Mouse (Mus musculus) hindbrain, embryonic 10.5 days (tissue): ENCODE results near the gene Bicc1. TPM values are rescaled to one million over a fixed set of nuclear protein-coding genes. Genes with fewer than 3 reads are reported as not detected.

Source experiments
- DNase-seq: peaks from one replicate; pipeline ENCODE4 v3.0.0-alpha.2; 2017; ENCODE audit warnings: low spot score
- H3K27ac ChIP-seq: fragments of 300-500 bp; sonication (generic); 2 replicates; pipeline ENCODE4 v1.5.1; 2016; ENCODE audit warnings: mild to moderate bottlenecking, moderate library complexity
- H3K27me3 ChIP-seq: fragments of 300-500 bp; sonication (generic); 2 replicates; pipeline ENCODE4 v1.6.1; 2016; ENCODE audit warnings: mild to moderate bottlenecking; ENCODE audit not compliant: poor library complexity, insufficient read depth, severe bottlenecking
- H3K36me3 ChIP-seq: fragments of 300-500 bp; sonication (generic); 2 replicates; pipeline ENCODE4 v1.6.1; 2016; ENCODE audit warnings: mild to moderate bottlenecking, moderate library complexity
- H3K4me1 ChIP-seq: fragments of 300-500 bp; sonication (generic); replicated peaks from 2 replicates; pipeline ENCODE4 v1.6.1; 2016; ENCODE audit warnings: mild to moderate bottlenecking
- H3K4me3 ChIP-seq: fragments of 300-500 bp; sonication (generic); 2 replicates; pipeline ENCODE4 v1.5.1; 2016; ENCODE audit warnings: mild to moderate bottlenecking, moderate library complexity
- H3K9me3 ChIP-seq: fragments of 300-500 bp; sonication (generic); 2 replicates; pipeline ENCODE4 v1.6.1; 2016; ENCODE audit warnings: mild to moderate bottlenecking, moderate library complexity
- WGBS: fragments of 180-500 bp; shearing (Covaris S2); methylation state at CpG from one replicate; pipeline ENCODE4 v1.1.7; 2016; 5-methylcytosine and 5-hydroxymethylcytosine counted together
- polyA plus RNA-seq: library from polyadenylated mRNA; unstranded; fragments of >200 nt; fragmentation: Nextera tagmentation; extraction: Ambion mirVana; gene quantifications from 2 replicates; pipeline ENCODE4 v1.2.1, GENCODE M21; 2016

Gene Bicc1
- polyA plus RNA-seq, 1 experiment from 2014 or later, result 5.5 TPM

- Histone ChIP-seq H3K4me1 (no peaks in the 10 kb centered on the region), H3K4me3 (no peak overlapping the region), H3K9me3 (no peaks in the 10 kb centered on the region), H3K27me3 (no peaks in the 10 kb centered on the region), H3K36me3 (no peaks in the 10 kb centered on the region), H3K27ac (no peak overlapping the region)
- no peak for DNase-seq
- 94% methylated on average over 9 of the region's 9 CpGs for WGBS
Observed at GRCm38 (mm10) chr10:71106491-71107205, 52.9 kb downstream of the Bicc1 start.

- Histone ChIP-seq H3K4me1 (no peaks in the 10 kb centered on the region), H3K36me3 (no peaks in the 10 kb centered on the region), H3K27me3 (no peaks in the 10 kb centered on the region), H3K4me3 (no peak overlapping the region), H3K27ac (no peak overlapping the region), H3K9me3 (no peaks in the 10 kb centered on the region)
- DNase-seq, result no peak
- 69% methylated on average over 6 of the region's 6 CpGs for WGBS
Observed at GRCm38 (mm10) chr10:71104791-71105190, 54.7 kb downstream of the Bicc1 start.

GRCm38 (mm10) chr10:71100815-71101499, 58.5 kb downstream of the Bicc1 start:
- Histone ChIP-seq H3K27me3 (no peaks in the 10 kb centered on the region), H3K4me3 (no peak overlapping the region), H3K9me3 (no peaks in the 10 kb centered on the region), H3K4me1 (no peaks in the 10 kb centered on the region), H3K27ac (no peak overlapping the region), H3K36me3 (no peaks in the 10 kb centered on the region)
- WGBS, result 74% methylated on average over 8 of the region's 8 CpGs
- DNase-seq, result no peak

GRCm38 (mm10) chr10:71094707-71095254, 64.7 kb downstream of the Bicc1 start:
- 90% methylated on average over 8 of the region's 8 CpGs for WGBS
- no peak for DNase-seq
- H3K27me3 ChIP-seq, result no peaks in the 10 kb centered on the region

GRCm38 (mm10) chr10:71093312-71093711, 66.2 kb downstream of the Bicc1 start:
- no peak for DNase-seq
- no peaks in the 10 kb centered on the region for H3K27me3 ChIP-seq
- H3K4me1 ChIP-seq, result no peaks in the 10 kb centered on the region
- H3K27ac ChIP-seq, result no peak overlapping the region
- no peaks in the 10 kb centered on the region for H3K36me3 ChIP-seq
- no peak overlapping the region for H3K4me3 ChIP-seq
- H3K9me3 ChIP-seq, result no peaks in the 10 kb centered on the region
- 92% methylated on average over 2 of the region's 2 CpGs for WGBS

More at GRCm38 (mm10) chr10:71094707-71095254, 64.7 kb downstream of the Bicc1 start:
- no peak overlapping the region for H3K27ac ChIP-seq
- H3K4me3 ChIP-seq, result no peak overlapping the region
- no peaks in the 10 kb centered on the region for H3K9me3 ChIP-seq
- no peaks in the 10 kb centered on the region for H3K4me1 ChIP-seq
- no peaks in the 10 kb centered on the region for H3K36me3 ChIP-seq

- no peaks in the 10 kb centered on the region for H3K27me3 ChIP-seq
- H3K36me3 ChIP-seq, result no peaks in the 10 kb centered on the region
- no peak for DNase-seq
- no peak overlapping the region for H3K4me3 ChIP-seq
- no peaks in the 10 kb centered on the region for H3K9me3 ChIP-seq
- H3K4me1 ChIP-seq, result no peaks in the 10 kb centered on the region
- WGBS, result 88% methylated on average over 4 of the region's 4 CpGs
- no peak overlapping the region for H3K27ac ChIP-seq
Observed at GRCm38 (mm10) chr10:71087359-71087716, 72.2 kb downstream of the Bicc1 start.

GRCm38 (mm10) chr10:71086571-71087358, 72.7 kb downstream of the Bicc1 start:
- H3K27ac ChIP-seq, result no peak overlapping the region
- no peaks in the 10 kb centered on the region for H3K36me3 ChIP-seq
- H3K4me3 ChIP-seq, result no peak overlapping the region
- H3K4me1 ChIP-seq, result no peaks in the 10 kb centered on the region
- WGBS, result 87% methylated on average over 4 of the region's 4 CpGs
- no peaks in the 10 kb centered on the region for H3K9me3 ChIP-seq
- H3K27me3 ChIP-seq, result no peaks in the 10 kb centered on the region
- no peak for DNase-seq

- Histone ChIP-seq H3K4me3 (no peak overlapping the region), H3K9me3 (no peaks in the 10 kb centered on the region), H3K27me3 (no peaks in the 10 kb centered on the region), H3K36me3 (no peaks in the 10 kb centered on the region), H3K27ac (no peak overlapping the region), H3K4me1 (no peaks in the 10 kb centered on the region)
- WGBS, result 88% methylated on average over 6 of the region's 6 CpGs
- no peak for DNase-seq
Observed at GRCm38 (mm10) chr10:71082986-71083385, 76.5 kb downstream of the Bicc1 start.

- H3K27ac ChIP-seq, result no peak overlapping the region
- WGBS, result 91% methylated on average over 5 of the region's 5 CpGs
Observed at GRCm38 (mm10) chr10:71078856-71079255, 80.6 kb downstream of the Bicc1 start.

GRCm38 (mm10) chr10:71065009-71065408, 94.5 kb downstream of the Bicc1 start:
- no peak for DNase-seq
- no peak overlapping the region for H3K27ac ChIP-seq
- no peaks in the 10 kb centered on the region for H3K4me1 ChIP-seq
- no peaks in the 10 kb centered on the region for H3K36me3 ChIP-seq
- H3K27me3 ChIP-seq, result no peaks in the 10 kb centered on the region
- WGBS, result 81% methylated on average over 4 of the region's 4 CpGs
- H3K9me3 ChIP-seq, result no peaks in the 10 kb centered on the region
- no peak overlapping the region for H3K4me3 ChIP-seq

More at GRCm38 (mm10) chr10:71078856-71079255, 80.6 kb downstream of the Bicc1 start:
- Histone ChIP-seq H3K36me3 (no peaks in the 10 kb centered on the region), H3K4me1 (no peaks in the 10 kb centered on the region), H3K9me3 (no peaks in the 10 kb centered on the region), H3K27me3 (no peaks in the 10 kb centered on the region), H3K4me3 (no peak overlapping the region)
- DNase-seq, result no peak

- Histone ChIP-seq H3K4me3 (no peak overlapping the region), H3K36me3 (no peaks in the 10 kb centered on the region), H3K27me3 (no peaks in the 10 kb centered on the region), H3K9me3 (no peaks in the 10 kb centered on the region), H3K4me1 (no peaks in the 10 kb centered on the region), H3K27ac (no peak overlapping the region)
- 93% methylated on average over 6 of the region's 6 CpGs for WGBS
- no peak for DNase-seq
Observed at GRCm38 (mm10) chr10:71064576-71064975, 94.9 kb downstream of the Bicc1 start.

- Histone ChIP-seq H3K36me3 (no peaks in the 10 kb centered on the region), H3K4me3 (no peak overlapping the region), H3K4me1 (peaks cover 6% of the 10 kb centered on the region; the same call in 1 of the 2 replicates), H3K9me3 (no peaks in the 10 kb centered on the region), H3K27ac (no peak overlapping the region), H3K27me3 (no peaks in the 10 kb centered on the region)
- WGBS, result 78% methylated on average over 6 of the region's 6 CpGs
- no peak for DNase-seq
Observed at GRCm38 (mm10) chr10:71062151-71062550, 97.3 kb downstream of the Bicc1 start.
